Mouse (Mus musculus): ENCODE data around the gene Ier5l. TPM values are rescaled to one million over a fixed set of nuclear protein-coding genes. Genes with fewer than 3 reads are reported as not detected.
A peak's percentile ranks its signal among the peaks of the same experiment; 100 is the strongest.

Gene Ier5l
- total and polyA plus RNA-seq, 2 experiments from 2014 or later, result 2.4 to 30.2 TPM

DNA sequence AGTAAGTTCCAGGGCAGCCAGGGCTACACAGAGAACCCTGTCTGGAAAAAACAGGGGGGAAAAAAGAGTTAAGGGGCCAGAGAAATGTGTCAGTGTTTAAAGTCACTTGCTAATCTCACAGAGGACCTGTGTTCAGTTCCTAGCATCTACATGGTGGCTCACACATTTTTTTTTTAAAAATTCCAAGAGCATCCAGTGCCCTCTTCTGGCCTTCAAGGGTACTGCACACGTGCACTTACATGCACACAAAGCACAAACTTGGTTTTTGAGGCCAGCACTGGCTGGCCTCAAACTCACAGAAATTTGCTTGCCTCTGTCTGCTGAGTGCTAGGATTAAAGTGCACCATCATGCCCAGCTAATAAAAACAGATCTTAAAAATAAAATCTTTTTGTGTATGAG is 23.5 kb downstream of the Ier5l start:
- TF ChIP-seq CTCF (IDR thresholded peaks at IDR 0.05; ENCODE audit: low read depth), result peak; percentile 48
- no peak for ATAC-seq
- no peak overlapping the region for H3K27ac ChIP-seq
- 81% methylated on average over 1 of the region's 1 CpGs for WGBS
- H3K4me2 ChIP-seq (ENCODE audit: low read depth, low read length), result no peak overlapping the region
- H3K4me3 ChIP-seq (ENCODE audit: low read length), result no peak overlapping the region
- DNase-seq (ENCODE audit: low spot score), result no peak
- H3K4me1 ChIP-seq (ENCODE audit: insufficient read depth, low read length), result no peaks in the 10 kb centered on the region
- no peaks in the 10 kb centered on the region for H3K27me3 ChIP-seq (ENCODE audit: insufficient read depth, low read length)
- no peak overlapping the region for H3K9ac ChIP-seq (replicated peaks; ENCODE audit: low read length)
- H3K9me3 ChIP-seq (ENCODE audit: low read length), result no peaks in the 10 kb centered on the region
- H3K36me3 ChIP-seq (ENCODE audit: insufficient read depth, low read length), result no peaks in the 10 kb centered on the region; the same call in 1 of the 2 replicates

DNA sequence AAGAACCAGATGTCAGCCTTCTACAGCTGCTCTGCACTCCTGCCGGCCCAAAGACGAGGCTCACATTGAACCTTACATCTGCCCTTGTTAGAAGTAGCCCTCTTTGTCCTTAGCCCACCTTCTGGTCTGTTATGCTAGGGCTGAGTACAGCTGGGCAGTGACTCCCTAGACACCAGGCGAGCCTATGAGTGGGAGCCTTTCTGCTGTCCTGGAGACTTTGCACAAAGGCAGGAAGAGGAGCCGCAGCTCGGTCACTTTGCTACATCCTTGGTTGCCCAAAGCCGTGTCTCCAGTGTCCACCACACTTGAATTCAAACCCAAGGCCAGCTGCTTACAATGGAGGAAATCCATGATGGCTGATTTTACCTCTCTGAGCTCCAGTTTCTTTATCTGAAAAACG is 25.6 kb downstream of the Ier5l start:
- Histone ChIP-seq H3K36me3 (ENCODE audit: insufficient read depth, low read length) (no peaks in the 10 kb centered on the region; the same call in 1 of the 2 replicates), H3K9me3 (ENCODE audit: low read length) (no peaks in the 10 kb centered on the region), H3K4me2 (ENCODE audit: low read depth, low read length) (no peak overlapping the region), H3K4me3 (ENCODE audit: low read length) (no peak overlapping the region), H3K27ac (no peak overlapping the region), H3K4me1 (ENCODE audit: insufficient read depth, low read length) (no peaks in the 10 kb centered on the region), H3K27me3 (ENCODE audit: insufficient read depth, low read length) (no peaks in the 10 kb centered on the region), H3K9ac (replicated peaks; ENCODE audit: low read length) (no peak overlapping the region)
- no peak for TF ChIP-seq CTCF (IDR thresholded peaks at IDR 0.05; ENCODE audit: low read depth)
- 89% methylated on average over 7 of the region's 7 CpGs for WGBS
- DNase-seq (ENCODE audit: low spot score) (no peak), ATAC-seq (no peak)

DNA sequence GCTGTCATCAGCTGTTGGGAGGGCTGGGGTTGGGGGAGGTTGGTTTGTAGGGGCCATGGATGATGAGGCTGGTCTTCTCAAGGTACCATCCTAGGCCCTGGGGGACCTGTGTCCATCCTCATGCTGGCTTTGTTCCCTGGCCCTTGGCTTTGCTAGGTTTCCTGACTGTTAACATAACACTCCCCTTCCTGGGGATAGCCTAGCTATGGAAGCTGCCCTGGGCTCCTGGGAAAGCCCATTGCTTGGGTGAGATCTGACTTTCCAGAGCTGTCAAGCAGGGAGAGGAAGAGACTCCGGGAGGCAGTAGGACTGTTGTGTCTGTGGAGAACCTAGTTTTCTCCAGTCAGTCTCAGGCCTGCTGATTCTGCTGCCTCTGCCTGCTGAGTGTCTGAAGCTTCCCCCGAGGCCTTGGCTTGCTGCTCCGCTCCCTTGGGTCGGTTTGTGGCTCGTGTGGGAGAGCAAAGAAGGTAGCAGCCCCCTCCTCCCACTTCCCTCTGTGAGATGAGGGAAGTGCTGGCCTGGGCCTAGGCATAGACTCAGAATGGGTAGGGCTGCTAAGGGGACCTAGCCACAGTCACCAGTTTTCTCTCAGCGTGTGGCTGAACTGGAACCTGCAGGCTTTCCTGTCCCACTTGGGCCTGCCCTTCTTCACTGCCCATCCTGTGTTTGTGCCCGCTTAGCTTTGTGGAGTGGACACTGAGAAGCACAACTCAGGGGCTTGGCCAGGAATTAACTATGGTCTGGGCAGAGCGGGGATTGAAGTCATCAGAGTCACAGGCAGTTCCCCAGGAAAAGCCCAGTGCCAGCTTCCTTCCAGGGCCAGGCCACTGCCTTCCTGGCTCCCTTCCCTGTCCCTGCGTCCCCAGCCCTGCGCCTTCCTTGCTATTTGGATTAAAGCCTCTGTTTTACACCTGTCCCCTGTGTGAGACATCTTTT is 26.9 kb downstream of the Ier5l start:
- TF ChIP-seq CTCF (IDR thresholded peaks at IDR 0.05; ENCODE audit: low read depth), result no peak
- ATAC-seq (no peak), DNase-seq (ENCODE audit: low spot score) (no peak)
- Histone ChIP-seq H3K9ac (replicated peaks; ENCODE audit: low read length) (no peak overlapping the region), H3K36me3 (ENCODE audit: insufficient read depth, low read length) (no peaks in the 10 kb centered on the region; the same call in 1 of the 2 replicates), H3K9me3 (ENCODE audit: low read length) (no peaks in the 10 kb centered on the region), H3K27me3 (ENCODE audit: insufficient read depth, low read length) (no peaks in the 10 kb centered on the region), H3K27ac (peak overlapping the region; percentile 2; the same call in 1 of the 2 replicates), H3K4me1 (ENCODE audit: insufficient read depth, low read length) (peaks cover 7% of the 10 kb centered on the region), H3K4me2 (ENCODE audit: low read depth, low read length) (no peak overlapping the region), H3K4me3 (ENCODE audit: low read length) (no peak overlapping the region)
- 77% methylated on average over 10 of the region's 10 CpGs for WGBS

DNA sequence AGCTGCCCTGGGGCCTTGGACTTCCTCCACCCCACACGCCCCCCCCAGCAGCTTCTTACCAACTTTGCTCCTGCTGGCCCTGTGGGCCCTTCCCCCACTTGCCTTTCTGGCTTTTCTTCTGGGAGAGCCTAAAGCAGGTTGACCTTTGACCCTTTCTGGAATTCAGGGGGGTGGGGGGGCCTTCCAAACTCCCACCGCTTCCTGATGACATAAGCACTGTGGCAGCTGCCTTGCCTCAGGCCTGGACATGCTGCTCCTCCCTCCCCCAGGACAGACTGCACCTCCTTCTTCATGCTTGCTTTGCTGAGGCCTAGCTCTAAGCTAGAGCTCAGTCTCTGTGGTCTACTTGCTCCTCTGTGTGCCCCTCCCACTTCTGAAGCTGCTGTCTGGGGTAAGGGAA is 28.7 kb downstream of the Ier5l start:
- Histone ChIP-seq H3K4me3 (ENCODE audit: low read length) (no peak overlapping the region), H3K4me2 (ENCODE audit: low read depth, low read length) (no peak overlapping the region), H3K27ac (no peak overlapping the region), H3K4me1 (ENCODE audit: insufficient read depth, low read length) (peaks cover 21% of the 10 kb centered on the region), H3K36me3 (ENCODE audit: insufficient read depth, low read length) (no peaks in the 10 kb centered on the region; the same call in 1 of the 2 replicates), H3K27me3 (ENCODE audit: insufficient read depth, low read length) (no peaks in the 10 kb centered on the region), H3K9me3 (ENCODE audit: low read length) (no peaks in the 10 kb centered on the region), H3K9ac (replicated peaks; ENCODE audit: low read length) (no peak overlapping the region)
- DNase-seq (ENCODE audit: low spot score) (no peak), ATAC-seq (no peak)
- WGBS, result 28% methylated on average over 2 of the region's 2 CpGs
- TF ChIP-seq CTCF (IDR thresholded peaks at IDR 0.05; ENCODE audit: low read depth), result no peak

DNA sequence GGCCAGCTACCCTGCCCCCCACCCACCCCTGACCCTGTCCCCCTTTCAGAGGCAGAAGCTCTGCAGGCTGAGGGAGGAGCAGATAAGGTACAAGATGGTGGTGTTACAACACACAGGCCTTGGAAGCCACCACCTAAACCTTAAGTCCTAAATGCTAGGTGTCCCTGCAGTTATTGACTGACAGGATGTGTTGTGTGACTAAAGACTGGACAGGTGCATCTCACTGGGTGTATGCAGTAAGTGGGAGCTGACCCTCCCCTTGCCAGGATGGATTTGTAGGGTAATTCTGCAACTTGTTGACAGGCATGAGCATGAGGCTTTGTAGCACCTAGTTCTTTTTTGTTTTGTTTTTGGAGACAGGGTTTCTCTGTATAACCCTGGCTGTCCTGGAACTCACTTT is 29.6 kb downstream of the Ier5l start:
- TF ChIP-seq CTCF (IDR thresholded peaks at IDR 0.05; ENCODE audit: low read depth), result no peak
- Histone ChIP-seq H3K27me3 (ENCODE audit: insufficient read depth, low read length) (no peaks in the 10 kb centered on the region), H3K36me3 (ENCODE audit: insufficient read depth, low read length) (peaks cover 5% of the 10 kb centered on the region), H3K27ac (no peak overlapping the region), H3K4me3 (ENCODE audit: low read length) (no peak overlapping the region), H3K9ac (replicated peaks; ENCODE audit: low read length) (no peak overlapping the region), H3K4me2 (ENCODE audit: low read depth, low read length) (no peak overlapping the region), H3K4me1 (ENCODE audit: insufficient read depth, low read length) (peaks cover 21% of the 10 kb centered on the region), H3K9me3 (ENCODE audit: low read length) (no peaks in the 10 kb centered on the region)
- DNase-seq (ENCODE audit: low spot score), result no peak
- no peak for ATAC-seq

DNA sequence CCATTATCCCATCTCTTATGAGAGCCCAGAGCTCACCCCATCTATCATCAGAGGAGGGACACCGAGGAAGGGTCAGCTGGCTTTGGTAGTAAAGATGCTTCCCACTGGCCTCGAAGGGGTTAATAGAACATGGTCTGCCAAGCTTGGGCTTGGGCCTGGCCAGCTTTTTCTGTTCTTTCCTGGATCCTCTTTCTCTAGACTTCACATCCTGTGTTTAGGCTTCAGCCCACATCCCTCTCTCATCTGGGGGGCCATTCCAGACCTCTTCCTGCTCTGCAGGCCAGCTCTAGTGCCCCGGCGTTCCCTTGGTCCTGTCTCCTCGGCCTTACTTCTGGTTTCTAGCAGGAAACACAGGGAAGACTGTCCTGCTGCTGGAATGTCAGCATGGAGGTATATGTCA is 30.0 kb downstream of the Ier5l start:
- no peaks in the 10 kb centered on the region for H3K27me3 ChIP-seq (ENCODE audit: insufficient read depth, low read length)
- H3K4me1 ChIP-seq (ENCODE audit: insufficient read depth, low read length), result peaks cover 21% of the 10 kb centered on the region
- no peak overlapping the region for H3K27ac ChIP-seq
- no peak overlapping the region for H3K9ac ChIP-seq (replicated peaks; ENCODE audit: low read length)
- peaks cover 9% of the 10 kb centered on the region for H3K36me3 ChIP-seq (ENCODE audit: insufficient read depth, low read length)
- H3K4me2 ChIP-seq (ENCODE audit: low read depth, low read length), result no peak overlapping the region
- no peak for TF ChIP-seq CTCF (IDR thresholded peaks at IDR 0.05; ENCODE audit: low read depth)
- H3K9me3 ChIP-seq (ENCODE audit: low read length), result no peaks in the 10 kb centered on the region
- 70% methylated on average over 5 of the region's 5 CpGs for WGBS
- DNase-seq (ENCODE audit: low spot score) (no peak), ATAC-seq (no peak)
- no peak overlapping the region for H3K4me3 ChIP-seq (ENCODE audit: low read length)

DNA sequence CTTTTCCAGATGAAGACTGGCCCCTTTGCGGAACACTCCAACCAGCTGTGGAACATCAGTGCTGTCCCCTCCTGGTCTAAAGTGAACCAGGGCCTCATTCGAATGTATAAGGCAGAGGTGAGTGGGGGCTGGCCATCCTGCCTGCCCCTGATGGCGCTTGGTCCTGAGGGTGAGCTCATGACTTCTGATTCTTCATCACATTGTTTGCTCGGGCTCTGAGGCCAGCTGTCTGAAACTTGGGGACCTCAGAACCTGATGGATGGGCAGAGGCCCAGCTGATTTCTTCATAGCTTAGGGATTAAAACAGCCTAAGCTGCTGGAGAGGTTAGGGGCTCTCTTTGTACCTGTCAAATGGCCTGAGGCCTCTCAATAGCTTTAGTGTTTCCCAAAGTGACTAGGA is 30.7 kb downstream of the Ier5l start:
- DNase-seq (ENCODE audit: low spot score), result no peak

More for the DNA sequence above, 30.7 kb downstream of the Ier5l start:
- H3K9ac ChIP-seq (replicated peaks; ENCODE audit: low read length), result peak overlapping the region; percentile 49; the same call in 1 of the 2 replicates
- no peak for ATAC-seq
- WGBS, result 70% methylated on average over 4 of the region's 4 CpGs
- H3K4me1 ChIP-seq (ENCODE audit: insufficient read depth, low read length), result peaks cover 21% of the 10 kb centered on the region
- no peaks in the 10 kb centered on the region for H3K9me3 ChIP-seq (ENCODE audit: low read length)
- no peak overlapping the region for H3K4me3 ChIP-seq (ENCODE audit: low read length)
- TF ChIP-seq CTCF (IDR thresholded peaks at IDR 0.05; ENCODE audit: low read depth), result peak; percentile 5; the same call in 1 of the 2 replicates
- H3K27ac ChIP-seq, result peak overlapping the region; percentile 96; the same call in 1 of the 2 replicates
- H3K36me3 ChIP-seq (ENCODE audit: insufficient read depth, low read length), result peaks cover 15% of the 10 kb centered on the region
- no peak overlapping the region for H3K4me2 ChIP-seq (ENCODE audit: low read depth, low read length)
- H3K27me3 ChIP-seq (ENCODE audit: insufficient read depth, low read length), result no peaks in the 10 kb centered on the region
